Mouse (Mus musculus): ENCODE results near the gene Recql.
"Not testable (repeated sequence)": the region's sequence is repeated elsewhere in the genome, so short reads cannot be mapped to it uniquely, and the experiment has no call there.

The Recql gene

DNA sequence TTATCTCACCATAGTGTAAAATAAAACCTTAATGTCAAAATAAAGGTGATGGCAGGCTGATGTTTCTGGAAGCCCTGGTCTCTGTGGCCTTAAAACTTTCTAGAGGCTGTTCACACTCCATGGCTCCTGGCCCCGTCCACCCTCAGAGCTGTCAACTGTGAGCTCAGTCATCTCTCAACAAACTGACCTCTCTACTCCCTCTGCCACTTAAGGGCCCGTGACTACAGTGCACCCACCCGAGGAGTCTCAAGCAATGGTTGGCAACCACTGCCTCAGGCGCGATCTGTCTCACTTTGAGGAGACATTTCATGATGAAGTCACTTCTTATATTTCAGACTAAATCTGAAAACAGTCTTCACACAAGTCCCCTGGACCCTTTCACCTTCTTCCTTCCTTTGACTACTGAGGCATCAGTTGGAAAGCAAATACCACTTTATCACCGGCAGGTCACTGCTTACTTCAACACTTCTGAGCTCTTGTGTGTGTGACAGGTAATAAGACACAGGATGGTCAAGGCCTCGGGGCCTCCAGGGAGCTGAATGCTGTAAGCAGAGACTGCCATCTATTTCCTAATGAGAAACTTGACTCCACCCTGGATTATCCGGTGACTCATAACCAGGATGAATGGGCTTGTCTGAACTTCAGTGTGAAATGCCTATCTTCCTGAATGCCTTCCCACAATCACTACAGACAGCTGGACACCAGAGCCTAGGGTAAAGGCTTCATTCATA is 21.0 kb downstream of the Recql start:
- DNase-seq (ENCODE audit: low read depth), result peak; percentile 78

DNA sequence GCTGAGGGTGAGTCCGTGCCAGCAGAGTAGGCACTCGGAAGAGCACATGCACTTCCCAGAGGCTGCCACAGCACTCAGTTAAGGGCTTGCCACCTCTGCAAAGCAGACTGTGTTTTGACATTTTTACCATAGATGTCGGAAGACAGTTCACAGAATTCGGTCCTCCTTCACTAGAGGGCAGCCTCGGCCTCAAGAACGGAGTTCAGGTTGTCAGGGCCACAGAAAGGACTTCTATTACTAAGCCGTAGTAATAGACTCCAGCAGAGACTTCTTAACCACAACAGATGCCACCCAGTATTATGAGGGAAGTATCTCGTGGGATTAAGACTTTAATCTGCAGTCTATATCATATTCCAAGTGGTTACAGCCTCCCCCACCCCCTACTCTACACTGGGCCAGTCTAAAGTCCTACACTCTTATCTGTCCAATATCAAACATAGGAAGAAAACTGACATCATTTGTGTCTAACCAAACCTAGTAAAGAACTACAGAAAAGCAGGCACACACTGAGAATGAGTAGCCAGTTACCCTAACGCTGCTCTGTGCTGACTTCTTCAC is 23.8 kb downstream of the Recql start:
- peak; percentile 83 for DNase-seq (ENCODE audit: low read depth)

DNA sequence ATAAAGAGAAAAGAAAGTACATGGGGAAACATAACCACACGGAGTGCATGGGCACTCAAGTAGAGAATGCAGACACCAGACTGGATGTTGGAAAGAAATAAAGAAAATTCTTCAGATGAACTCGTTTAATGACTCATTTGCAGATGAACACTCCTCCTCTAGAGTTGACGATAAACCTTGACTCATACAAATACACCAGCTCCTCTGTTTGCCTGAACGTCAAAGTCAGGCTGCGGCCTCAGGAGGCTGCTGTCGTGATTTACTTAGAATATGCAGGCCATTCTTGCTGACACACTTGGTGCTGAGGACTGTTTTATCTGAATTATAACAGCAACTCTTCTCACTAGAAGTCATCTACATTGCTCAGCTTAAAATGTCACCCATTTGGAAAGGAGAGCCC is 24.9 kb downstream of the Recql start:
- peak; percentile 62 for DNase-seq (ENCODE audit: low read depth)

DNA sequence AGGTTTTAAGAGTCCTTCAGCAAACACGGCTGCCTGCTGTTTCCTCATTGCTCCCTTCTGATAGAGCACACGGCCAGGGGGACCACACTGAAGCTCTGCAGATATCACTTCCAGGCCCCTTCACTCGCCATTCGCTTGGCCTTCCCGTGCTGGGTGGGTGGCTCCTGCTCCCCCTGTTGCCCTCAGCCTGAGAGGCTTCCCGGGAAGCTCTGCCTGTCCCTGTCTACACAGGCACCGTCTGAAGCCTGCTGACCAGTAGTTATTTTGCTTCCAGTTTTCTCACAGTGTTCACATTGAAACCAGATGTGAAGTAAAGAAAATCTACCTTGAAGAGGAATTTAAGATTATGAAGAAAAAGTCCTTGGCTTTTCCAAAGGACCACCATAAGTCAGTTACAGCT is 29.8 kb downstream of the Recql start:
- no peak for DNase-seq (ENCODE audit: low read depth)

DNA sequence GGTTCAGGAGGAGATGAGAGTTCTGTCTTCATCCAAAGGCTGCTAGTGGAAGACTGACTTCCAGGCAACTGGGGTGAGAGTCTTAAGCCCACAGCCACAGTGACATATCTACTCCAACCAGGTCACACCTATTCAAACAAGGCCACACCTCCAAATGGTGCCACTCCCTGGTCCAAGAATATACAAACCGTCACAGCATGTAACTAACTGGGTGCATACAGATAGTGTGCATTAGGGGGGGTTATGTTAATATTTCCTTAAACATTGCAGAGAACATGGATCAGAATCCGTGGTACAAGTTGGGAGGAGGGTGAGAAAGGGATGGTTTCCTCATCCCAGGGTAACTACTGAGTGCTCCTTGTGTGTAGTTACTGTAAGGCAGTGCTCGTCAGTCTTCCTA is 34.8 kb downstream of the Recql start:
- not testable (repeated sequence) for DNase-seq (ENCODE audit: low read depth)

DNA sequence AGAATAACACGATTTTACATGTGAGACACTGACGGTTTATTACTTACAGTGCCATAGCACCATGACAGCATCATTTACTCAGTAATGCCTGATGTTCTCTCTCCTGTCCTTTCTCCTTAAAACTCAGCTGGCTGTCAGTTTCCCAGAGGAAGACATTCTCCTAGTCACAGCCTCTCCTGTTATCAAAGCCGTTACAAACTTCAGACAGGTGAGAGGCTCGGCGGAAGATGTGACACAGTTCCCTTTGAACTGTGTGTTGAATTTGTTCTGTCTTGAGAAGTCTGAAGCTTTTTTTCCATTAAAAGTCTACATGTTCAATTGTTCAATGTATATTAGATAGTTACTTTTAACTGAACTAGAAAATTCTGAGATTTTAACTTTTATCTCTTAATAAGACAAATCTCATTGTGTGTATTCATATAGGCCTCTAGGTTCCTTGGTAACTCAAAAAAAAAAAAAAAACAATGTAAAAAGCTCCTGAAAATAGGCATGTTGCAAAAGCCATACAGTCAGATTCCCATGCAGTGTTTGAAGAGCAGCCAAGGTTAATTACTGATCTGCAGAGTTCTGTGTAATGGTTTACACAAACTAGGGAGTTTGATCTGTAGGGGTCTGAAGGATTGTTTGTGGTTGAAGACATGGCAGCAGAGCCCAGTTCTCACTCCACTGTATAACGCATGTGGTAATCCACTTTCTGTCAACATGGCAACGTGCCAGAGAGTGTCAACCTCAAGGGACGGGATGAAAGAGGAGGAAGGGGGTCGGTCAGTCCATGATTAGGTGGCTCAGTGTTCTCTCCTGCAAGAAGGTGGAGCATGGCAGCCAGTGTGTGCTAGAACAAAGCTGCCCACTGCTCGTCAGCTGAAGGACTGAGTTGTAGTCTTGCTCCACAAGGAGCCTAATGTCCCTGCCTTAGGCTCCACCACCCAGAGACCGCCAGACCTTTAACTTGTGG is 39.2 kb downstream of the Recql start:
- no peak for DNase-seq (ENCODE audit: low read depth)

DNA sequence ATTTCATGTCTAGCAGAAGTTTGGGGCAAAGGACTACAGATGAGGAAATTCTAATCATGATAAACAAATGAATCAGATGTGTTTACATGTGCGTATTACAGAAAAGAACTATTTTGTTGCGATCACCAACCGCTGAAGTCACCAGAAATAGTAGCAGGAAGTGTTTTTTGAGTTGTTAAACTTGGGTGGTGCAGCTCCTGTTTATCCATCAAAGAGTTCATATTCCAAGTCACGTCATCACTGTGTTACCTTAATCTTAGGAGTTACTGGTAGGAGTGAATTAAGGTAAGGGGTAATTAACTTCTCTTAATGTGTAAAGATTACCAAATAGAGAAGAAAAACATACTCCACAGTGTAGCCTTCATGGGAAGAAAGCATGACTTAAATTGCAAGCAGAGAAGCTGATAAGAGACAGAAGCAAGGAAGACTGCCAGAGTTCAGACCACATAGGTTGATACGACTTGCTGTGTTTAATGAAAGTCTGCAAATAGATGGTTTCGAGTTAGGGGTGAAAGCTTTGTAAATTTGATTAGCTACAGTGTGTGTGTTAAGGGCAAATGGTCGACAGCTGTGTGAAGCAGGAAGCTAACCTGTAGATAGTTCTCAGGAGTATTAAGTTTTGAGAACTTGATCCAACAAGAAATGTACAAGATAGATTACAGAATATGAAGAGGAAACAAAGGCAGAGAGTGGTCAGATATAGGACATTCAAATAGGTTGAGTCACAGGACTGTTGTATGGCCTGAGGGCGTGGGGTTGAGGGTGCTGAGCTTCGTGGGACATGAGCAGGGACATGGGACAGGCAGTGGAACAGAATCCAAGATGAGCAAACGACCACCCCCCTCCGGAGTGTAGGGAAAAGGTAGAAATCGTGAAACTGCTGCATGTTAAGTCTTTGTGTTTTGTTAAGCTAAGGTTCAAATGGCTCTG is 40.4 kb downstream of the Recql start:
- no peak for DNase-seq (ENCODE audit: low read depth)

DNA sequence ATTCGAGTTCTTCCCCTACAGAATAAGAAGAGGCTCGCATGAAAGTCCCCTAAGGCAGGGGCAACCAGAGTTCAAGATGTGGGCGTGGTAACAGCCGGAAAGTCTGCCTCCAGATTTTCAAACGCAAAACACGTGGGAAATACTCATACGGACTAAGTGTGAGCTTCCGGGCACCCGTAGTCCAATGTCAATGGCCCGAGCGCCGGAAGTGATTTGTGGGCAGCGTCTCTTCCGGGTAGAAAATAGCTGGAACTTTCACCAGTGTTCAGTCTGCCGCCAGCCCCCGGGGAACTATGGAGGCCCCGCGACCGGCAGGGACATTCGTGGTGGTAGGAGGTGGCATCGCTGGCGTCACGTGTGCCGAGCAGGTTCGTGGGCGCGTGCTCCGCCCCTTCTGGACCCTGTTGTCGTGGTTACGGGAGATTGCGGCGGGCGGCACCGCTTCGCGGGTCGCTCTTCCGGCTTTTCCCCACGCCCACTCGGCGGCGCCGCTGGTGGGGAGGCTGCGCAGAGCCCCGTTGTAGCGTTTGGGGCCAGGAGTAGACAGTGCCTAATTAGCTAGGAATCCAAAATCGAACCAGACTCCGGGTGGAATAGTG is 41.3 kb downstream of the Recql start, which contains the start of gene Pyroxd1:
TSS of gene Pyroxd1 (plus strand) at position 215 of the 599 bp plus-strand sequence.
- peak; percentile 94 for DNase-seq (ENCODE audit: low read depth)

DNA sequence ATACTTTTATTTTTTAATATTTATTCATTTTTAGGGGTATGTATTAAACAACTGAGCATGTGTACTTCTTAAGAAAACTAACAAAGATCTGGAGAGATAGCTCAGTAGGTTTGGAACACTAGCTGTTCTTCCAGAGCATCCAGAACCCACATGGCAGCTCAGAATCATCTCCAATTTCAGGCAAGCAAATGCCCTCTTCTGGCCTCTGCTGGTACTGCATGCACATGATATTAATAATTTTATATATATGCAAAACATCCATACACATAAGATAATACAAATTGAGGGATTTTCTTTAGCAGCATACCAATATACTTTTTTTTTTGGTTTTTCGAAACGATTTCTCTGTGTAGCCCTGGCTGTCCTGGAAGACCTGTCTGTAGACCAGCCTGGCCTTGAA is 43.3 kb downstream of the Recql start:
- peak; percentile 85 for DNase-seq (ENCODE audit: low read depth)

DNA sequence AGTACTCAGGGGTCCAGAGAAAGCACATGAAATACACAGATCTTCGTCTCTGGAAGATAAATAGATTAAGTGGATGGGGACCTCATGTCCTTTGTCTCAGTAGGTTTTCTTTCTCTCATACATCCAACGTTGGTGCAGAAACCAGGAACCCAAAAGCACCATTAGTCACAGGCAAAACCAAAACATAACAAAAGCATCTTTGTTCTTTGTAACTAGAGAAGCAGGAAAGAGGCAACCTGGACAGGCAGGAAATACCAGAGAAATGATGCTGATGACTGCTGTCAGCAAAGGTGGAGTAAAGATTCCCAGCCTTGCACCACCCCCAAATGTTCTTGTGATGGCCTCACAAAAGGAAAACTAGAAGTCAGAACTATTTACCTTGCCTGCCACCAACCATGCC is 47.3 kb downstream of the Recql start:
- peak; percentile 29 for DNase-seq (ENCODE audit: low read depth)

DNA sequence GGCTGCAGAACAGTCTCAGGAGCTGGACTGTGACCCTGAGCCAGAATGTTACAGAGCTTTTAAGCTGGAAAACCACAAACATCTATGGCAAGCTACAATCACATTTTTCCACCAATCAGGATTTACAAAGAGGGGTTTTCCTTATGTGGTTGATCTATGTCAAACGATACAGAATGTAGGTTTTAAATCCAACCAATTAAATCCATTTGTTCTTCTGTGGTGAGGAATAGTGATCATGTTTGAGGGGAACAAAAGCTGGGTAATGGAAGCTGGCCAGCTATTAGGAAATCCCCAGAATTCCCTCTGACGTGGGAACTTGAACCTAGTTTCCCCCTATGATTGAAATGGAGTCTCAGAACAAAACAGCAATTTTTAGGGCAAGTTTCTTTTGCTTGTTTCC is 47.9 kb downstream of the Recql start:
- DNase-seq (ENCODE audit: low read depth), result no peak

DNA sequence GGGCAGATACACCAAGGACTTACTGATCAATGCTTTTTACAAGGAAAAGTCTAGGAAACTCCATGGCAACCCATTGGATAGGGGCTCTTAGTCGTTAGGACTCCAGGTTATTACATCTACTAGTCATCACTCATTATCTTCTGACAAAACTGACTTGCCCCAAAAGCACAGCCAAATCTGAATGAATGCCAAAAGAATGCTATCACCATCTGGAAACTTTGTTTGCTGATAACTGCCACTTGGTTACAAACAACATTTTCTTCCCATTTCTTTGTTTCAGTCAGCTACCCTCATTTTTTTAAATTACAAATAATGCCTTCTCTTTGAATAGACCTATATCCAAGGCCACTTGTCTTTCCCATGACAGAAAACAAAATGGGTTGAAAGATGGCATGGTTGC is 57.7 kb downstream of the Recql start:
- DNase-seq (ENCODE audit: low read depth), result no peak

DNA sequence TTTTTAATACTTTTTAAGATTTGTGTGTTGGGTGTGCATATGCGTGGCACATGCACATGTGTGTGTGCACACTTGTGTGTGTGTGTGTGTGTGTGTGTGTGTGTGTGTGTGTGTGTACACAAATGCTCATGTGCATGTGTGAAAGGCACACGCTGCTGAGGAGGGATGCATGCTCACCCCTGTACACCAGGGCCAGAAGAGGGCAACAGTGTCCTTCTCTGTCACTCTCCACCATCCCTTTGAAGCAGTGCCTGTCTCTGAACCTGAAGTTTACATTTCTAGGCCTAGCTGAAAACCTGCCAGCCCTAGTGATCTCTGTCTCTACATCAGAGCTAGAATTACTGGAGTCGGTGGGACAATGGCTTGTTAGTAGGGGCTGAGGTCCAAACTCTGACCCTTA is 60.3 kb downstream of the Recql start:
- no peak for DNase-seq (ENCODE audit: low read depth)

DNA sequence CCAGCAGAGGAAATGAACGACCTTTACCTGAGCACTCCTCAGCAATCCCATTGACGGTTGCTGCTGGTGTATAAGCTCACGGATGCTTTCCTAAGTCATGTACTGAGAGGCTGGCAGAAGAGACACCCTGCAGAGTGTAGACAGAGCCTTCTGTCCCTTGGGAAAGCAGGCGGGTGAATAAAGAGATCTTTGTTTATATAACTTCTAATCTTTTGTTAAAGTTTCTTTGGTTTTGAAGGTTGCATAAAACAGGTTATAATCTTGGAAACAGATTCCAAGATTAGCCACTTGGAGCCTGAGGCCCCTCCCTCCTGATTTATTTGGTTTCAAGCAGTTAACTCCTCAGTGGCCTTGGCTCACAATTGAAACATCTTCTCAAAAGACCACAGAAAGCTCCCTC is 64.0 kb downstream of the Recql start, which contains the start of gene Slco1a5:
TSS of gene Slco1a5 (minus strand) at position 101 of the 400 bp plus-strand sequence.
- DNase-seq (ENCODE audit: low read depth), result no peak

DNA sequence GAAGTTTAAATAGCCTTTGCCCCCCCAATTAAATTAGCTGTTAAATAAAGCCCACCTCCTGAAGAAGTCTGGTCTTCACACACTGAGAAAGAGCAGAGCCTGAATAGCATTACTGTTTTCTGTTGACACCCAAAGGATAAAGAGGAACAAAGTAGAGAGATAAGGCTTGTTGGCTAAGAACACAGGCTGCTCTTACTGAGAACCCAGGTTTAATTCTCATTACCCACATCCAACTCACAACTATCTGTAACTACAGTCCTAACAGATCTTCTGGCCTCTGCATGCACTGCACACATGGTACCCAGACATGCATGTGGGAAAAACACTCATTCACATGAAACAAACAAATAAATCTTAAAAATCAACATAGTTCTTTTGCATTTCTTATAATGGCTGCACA is 69.8 kb downstream of the Recql start:
- no peak for DNase-seq (ENCODE audit: low read depth)

DNA sequence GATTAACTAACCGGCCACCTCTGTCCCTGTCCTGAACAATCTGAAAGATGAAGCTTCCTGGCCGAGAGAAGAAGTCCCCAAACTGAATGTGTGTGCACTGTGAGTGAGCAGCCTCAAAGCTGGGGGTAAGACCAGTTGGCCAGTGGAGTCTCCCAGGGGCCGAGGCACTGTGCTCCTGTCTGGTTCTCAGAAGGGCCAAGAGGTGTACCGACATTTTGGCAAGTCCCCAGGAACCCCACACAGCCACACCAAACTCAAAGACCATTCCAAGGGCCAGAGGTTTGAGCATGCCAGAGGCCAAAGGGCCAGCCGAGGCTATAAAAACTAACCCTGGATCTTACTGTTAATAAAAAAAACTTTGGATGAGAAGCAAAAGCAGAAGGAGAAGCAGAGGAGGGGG is 72.6 kb downstream of the Recql start:
- no peak for DNase-seq (ENCODE audit: low read depth)

DNA sequence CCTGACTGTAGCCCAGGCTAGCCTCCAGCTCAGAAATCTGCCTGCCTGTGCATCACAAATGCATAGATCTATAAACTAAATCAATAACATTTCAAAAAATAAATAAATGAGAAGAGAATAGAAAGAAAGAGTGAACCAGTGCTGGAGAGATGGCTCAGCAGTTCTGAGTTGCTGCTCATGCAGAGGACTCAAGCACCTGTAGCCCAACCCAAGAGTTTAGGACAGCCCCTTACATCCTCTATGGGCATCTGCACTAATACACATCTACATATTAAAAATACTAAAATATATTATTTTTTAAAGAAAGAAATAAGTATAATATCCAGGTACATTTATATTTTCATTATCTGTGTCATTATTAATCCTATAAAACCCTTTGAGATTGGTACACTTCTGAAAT is 81.8 kb downstream of the Recql start:
- no peak for DNase-seq (ENCODE audit: low read depth)

All from NIH3T3 (cell line).